Mouse (Mus musculus) gastrocnemius, postnatal 4 days (tissue): ENCODE results near the gene Ahcyl1. TPM values are rescaled to one million over a fixed set of nuclear protein-coding genes. Genes with fewer than 3 reads are reported as not detected.

Experiments used
- DNase-seq, 2 experiments: peaks; one replicate each; pipeline ENCODE4 v3.0.0; 2021 to 2022; ENCODE audit warnings: low spot score in 2 of 2, mixed read lengths in 2 of 2
- total RNA-seq, 2 experiments: library from RNA; stranded (reverse); gene quantifications; 2 replicates each; pipeline ENCODE4 v1.2.3; 2021

The Ahcyl1 gene
- total RNA-seq, 2 experiments from 2014 or later, result 68.5 to 83.4 TPM

GRCm38 (mm10) chr3:107704371-107704705 is 8.0 kb upstream of the Ahcyl1 start:
- no peak for DNase-seq

- peak in 1 of 2 experiments; percentile 56 for DNase-seq
Measured at GRCm38 (mm10) chr3:107703675-107704370, 7.5 kb upstream of the Ahcyl1 start.

- no peak for DNase-seq
Measured at GRCm38 (mm10) chr3:107701767-107702394, 5.5 kb upstream of the Ahcyl1 start.

- DNase-seq, result no peak
Measured at GRCm38 (mm10) chr3:107700625-107701024, 4.3 kb upstream of the Ahcyl1 start.

- no peak for DNase-seq
Measured at GRCm38 (mm10) chr3:107696910-107697309, 550 bp upstream of the Ahcyl1 start.

GRCm38 (mm10) chr3:107695219-107695947 is 977 bp downstream of the Ahcyl1 start:
- no peak for DNase-seq

GRCm38 (mm10) chr3:107694256-107694900 is 2.0 kb downstream of the Ahcyl1 start:
- DNase-seq, result no peak

GRCm38 (mm10) chr3:107690366-107690765 is 6.0 kb downstream of the Ahcyl1 start:
- DNase-seq, result no peak

- no peak for DNase-seq
Measured at GRCm38 (mm10) chr3:107689245-107689644, 7.1 kb downstream of the Ahcyl1 start.

- DNase-seq, result no peak
Measured at GRCm38 (mm10) chr3:107688236-107688635, 8.1 kb downstream of the Ahcyl1 start.

- DNase-seq, result no peak
Measured at GRCm38 (mm10) chr3:107686276-107686977, 9.9 kb downstream of the Ahcyl1 start.

- DNase-seq, result no peak
Measured at GRCm38 (mm10) chr3:107685652-107686051, 10.7 kb downstream of the Ahcyl1 start.

GRCm38 (mm10) chr3:107683587-107683986 is 12.8 kb downstream of the Ahcyl1 start:
- no peak for DNase-seq

GRCm38 (mm10) chr3:107680790-107681576 is 15.4 kb downstream of the Ahcyl1 start:
- no peak for DNase-seq

GRCm38 (mm10) chr3:107671509-107671908 is 24.9 kb downstream of the Ahcyl1 start:
- DNase-seq, result no peak

GRCm38 (mm10) chr3:107670500-107670899 is 25.9 kb downstream of the Ahcyl1 start:
- DNase-seq, result no peak

- DNase-seq, result no peak
Measured at GRCm38 (mm10) chr3:107668786-107669185, 27.6 kb downstream of the Ahcyl1 start.

GRCm38 (mm10) chr3:107667426-107667825 is 28.9 kb downstream of the Ahcyl1 start:
- DNase-seq, result no peak

- DNase-seq, result no peak
Measured at GRCm38 (mm10) chr3:107664641-107665040, 31.7 kb downstream of the Ahcyl1 start.

GRCm38 (mm10) chr3:107659000-107659399 is 37.4 kb downstream of the Ahcyl1 start:
- DNase-seq, result no peak
